Mouse (Mus musculus) naive thymus-derived CD4-positive, alpha-beta T cell, adult 2 months (primary cell): Measurements from ENCODE around the gene D630003M21Rik.
A peak's percentile ranks its signal among the peaks of the same experiment; 100 is the strongest.

Experiments
- DNase-seq: peaks from one replicate; pipeline ENCODE4 v3.0.0-alpha.2; 2011; ENCODE audit warnings: low read depth

Gene D630003M21Rik

GRCm38 (mm10) chr2:158194945-158195640 is 33.9 kb downstream of the D630003M21Rik start:
- peak; percentile 70 for DNase-seq

GRCm38 (mm10) chr2:158193611-158194336 is 35.2 kb downstream of the D630003M21Rik start:
- no peak for DNase-seq

GRCm38 (mm10) chr2:158191098-158191497 is 37.9 kb downstream of the D630003M21Rik start:
- DNase-seq = no peak

GRCm38 (mm10) chr2:158189451-158189850 is 39.6 kb downstream of the D630003M21Rik start:
- DNase-seq = no peak

- DNase-seq = no peak
Measured at GRCm38 (mm10) chr2:158186206-158186871, 42.7 kb downstream of the D630003M21Rik start.

- no peak for DNase-seq
Measured at GRCm38 (mm10) chr2:158183266-158183665, 45.8 kb downstream of the D630003M21Rik start.

- no peak for DNase-seq
Measured at GRCm38 (mm10) chr2:158181932-158182331, 47.1 kb downstream of the D630003M21Rik start.

- peak; percentile 67 for DNase-seq
Measured at GRCm38 (mm10) chr2:158180797-158181196, 48.2 kb downstream of the D630003M21Rik start.

GRCm38 (mm10) chr2:158179370-158180111 is 49.5 kb downstream of the D630003M21Rik start:
- DNase-seq = no peak

GRCm38 (mm10) chr2:158178696-158179369 is 50.2 kb downstream of the D630003M21Rik start:
- DNase-seq = peak; percentile 59

GRCm38 (mm10) chr2:158178139-158178538 is 50.9 kb downstream of the D630003M21Rik start:
- no peak for DNase-seq

- DNase-seq = no peak
Measured at GRCm38 (mm10) chr2:158177574-158177973, 51.4 kb downstream of the D630003M21Rik start.

GRCm38 (mm10) chr2:158176763-158177162 is 52.3 kb downstream of the D630003M21Rik start:
- DNase-seq = no peak

- DNase-seq = no peak
Measured at GRCm38 (mm10) chr2:158175433-158175832, 53.6 kb downstream of the D630003M21Rik start.

- DNase-seq = peak; percentile 46
Measured at GRCm38 (mm10) chr2:158174958-158175357, 54.1 kb downstream of the D630003M21Rik start.

- no peak for DNase-seq
Measured at GRCm38 (mm10) chr2:158174438-158174837, 54.6 kb downstream of the D630003M21Rik start.

GRCm38 (mm10) chr2:158170394-158170793 is 58.6 kb downstream of the D630003M21Rik start:
- DNase-seq = no peak

- DNase-seq = no peak
Measured at GRCm38 (mm10) chr2:158169771-158170170, 59.3 kb downstream of the D630003M21Rik start.

GRCm38 (mm10) chr2:158169351-158169750 is 59.7 kb downstream of the D630003M21Rik start:
- no peak for DNase-seq

GRCm38 (mm10) chr2:158168741-158169211 is 60.2 kb downstream of the D630003M21Rik start:
- no peak for DNase-seq

- no peak for DNase-seq
Measured at GRCm38 (mm10) chr2:158167496-158168205, 61.4 kb downstream of the D630003M21Rik start.
